Mouse (Mus musculus) stomach, embryonic 14.5 days (tissue): ENCODE measurements at regions not wholly inside any gene's neighbourhood (a gene's known extent, or its start where the extent isn't known, plus 50 kb on each side); places are given as distances from the start of the nearest gene placed in this dataset.

Experiments used
- ATAC-seq: fragments of 200-750 bp; cut with Nextera tagmentation; 2 replicates; pipeline ENCODE4 v1.8.0; 2017; ENCODE audit warnings: low read depth, moderate TSS enrichment; ENCODE audit not compliant: insufficient number of reproducible peaks, insufficient read depth, low FRiP score
- H3K27ac ChIP-seq: fragments of 300-500 bp; sonication (generic); 2 replicates; pipeline ENCODE4 v1.5.1; 2014; ENCODE audit warnings: mild to moderate bottlenecking, low read length, moderate library complexity, mixed read lengths
- H3K27me3 ChIP-seq: fragments of 300-500 bp; sonication (generic); 2 replicates; pipeline ENCODE4 v1.6.1; 2014; ENCODE audit warnings: low read length, control low read depth, mixed read lengths; ENCODE audit not compliant: control insufficient read depth, insufficient read depth
- H3K36me3 ChIP-seq: fragments of 300-500 bp; sonication (generic); 2 replicates; pipeline ENCODE4 v1.6.1; 2014; ENCODE audit warnings: mild to moderate bottlenecking, control low read depth, low read length, moderate library complexity, mixed read lengths; ENCODE audit not compliant: control insufficient read depth, insufficient read depth
- H3K4me1 ChIP-seq: fragments of 300-500 bp; sonication (generic); 2 replicates; pipeline ENCODE4 v1.6.1; 2014; ENCODE audit warnings: low read length, control low read depth, mixed read lengths; ENCODE audit not compliant: control insufficient read depth, insufficient read depth
- H3K4me2 ChIP-seq: fragments of 300-500 bp; sonication (generic); replicated peaks from 2 replicates; pipeline ENCODE4 v1.6.1; 2014; ENCODE audit warnings: low read depth, low read length, control low read depth
- H3K4me3 ChIP-seq: fragments of 300-500 bp; sonication (generic); 2 replicates; pipeline ENCODE4 v1.5.1; 2014; ENCODE audit warnings: low read depth, low read length, control low read depth
- H3K9ac ChIP-seq: fragments of 300-500 bp; sonication (generic); replicated peaks from 2 replicates; pipeline ENCODE4 v1.6.1; 2014; ENCODE audit warnings: low read depth, mild to moderate bottlenecking, control low read depth, low read length, moderate library complexity, mixed read lengths
- H3K9me3 ChIP-seq: fragments of 300-500 bp; sonication (generic); 2 replicates; pipeline ENCODE4 v1.6.1; 2016; ENCODE audit warnings: low read depth, low read length, control low read depth; ENCODE audit not compliant: control insufficient read depth
- WGBS: fragments of 180-500 bp; shearing (Covaris S2); extraction: QIAGEN DNeasy Blood & Tissue Kit; methylation state at CpG from one replicate; pipeline ENCODE4 v1.1.7; 2014; 5-methylcytosine and 5-hydroxymethylcytosine counted together

DNA sequence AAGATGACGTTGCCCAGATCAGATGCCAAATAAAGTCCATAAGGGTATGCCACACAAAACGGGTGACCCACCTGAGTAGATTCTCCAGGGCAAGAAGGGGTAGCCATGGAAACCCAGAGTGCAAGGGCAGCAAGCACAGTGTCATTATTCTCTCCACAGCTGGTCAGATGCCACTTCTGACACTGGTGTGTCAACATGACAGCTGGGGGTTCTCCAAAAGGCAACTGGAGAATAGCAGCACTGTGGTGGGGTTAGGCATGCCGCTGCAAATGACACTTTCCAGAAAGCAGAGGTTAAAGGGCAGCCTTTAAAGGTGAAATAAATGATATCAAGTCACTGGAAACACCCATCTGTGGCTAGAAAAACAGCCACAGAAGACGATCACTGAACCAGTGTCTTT lies 70.8 kb upstream of the Thbs2 start:
- Histone ChIP-seq H3K9me3 (no peaks in the 10 kb centered on the region), H3K4me3 (no peak overlapping the region), H3K27me3 (no peaks in the 10 kb centered on the region), H3K27ac (no peak overlapping the region), H3K36me3 (no peaks in the 10 kb centered on the region), H3K4me1 (no peaks in the 10 kb centered on the region), H3K4me2 (no peak overlapping the region), H3K9ac (no peak overlapping the region)
- 38% methylated on average over 4 of the region's 4 CpGs for WGBS
- ATAC-seq = no peak

DNA sequence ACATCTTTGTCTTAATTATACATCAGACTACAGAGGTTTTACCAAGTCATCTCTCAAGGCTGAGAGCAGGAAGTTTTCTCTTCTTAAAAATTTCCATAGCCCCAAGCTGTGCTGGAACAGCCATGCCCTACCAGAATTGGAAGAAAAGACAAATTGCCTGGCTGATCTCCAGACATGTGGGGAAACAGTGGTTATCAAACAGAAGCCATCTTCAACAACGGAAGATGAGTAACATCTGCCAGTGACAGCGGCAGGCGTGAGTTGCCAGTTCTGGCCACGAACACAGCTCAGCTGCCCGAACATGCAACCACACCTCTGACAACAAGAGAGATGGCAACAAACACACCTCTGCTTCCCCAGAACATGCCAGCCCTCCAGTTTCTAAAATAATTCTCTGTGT lies 59.1 kb upstream of the Thbs2 start:
- WGBS = 40% methylated on average over 5 of the region's 5 CpGs
- H3K4me1 ChIP-seq = peaks cover 14% of the 10 kb centered on the region
- H3K27ac ChIP-seq = no peak overlapping the region
- no peaks in the 10 kb centered on the region for H3K36me3 ChIP-seq
- H3K9ac ChIP-seq = no peak overlapping the region
- ATAC-seq = no peak
- no peaks in the 10 kb centered on the region for H3K9me3 ChIP-seq
- no peaks in the 10 kb centered on the region for H3K27me3 ChIP-seq
- no peak overlapping the region for H3K4me3 ChIP-seq
- no peak overlapping the region for H3K4me2 ChIP-seq

DNA sequence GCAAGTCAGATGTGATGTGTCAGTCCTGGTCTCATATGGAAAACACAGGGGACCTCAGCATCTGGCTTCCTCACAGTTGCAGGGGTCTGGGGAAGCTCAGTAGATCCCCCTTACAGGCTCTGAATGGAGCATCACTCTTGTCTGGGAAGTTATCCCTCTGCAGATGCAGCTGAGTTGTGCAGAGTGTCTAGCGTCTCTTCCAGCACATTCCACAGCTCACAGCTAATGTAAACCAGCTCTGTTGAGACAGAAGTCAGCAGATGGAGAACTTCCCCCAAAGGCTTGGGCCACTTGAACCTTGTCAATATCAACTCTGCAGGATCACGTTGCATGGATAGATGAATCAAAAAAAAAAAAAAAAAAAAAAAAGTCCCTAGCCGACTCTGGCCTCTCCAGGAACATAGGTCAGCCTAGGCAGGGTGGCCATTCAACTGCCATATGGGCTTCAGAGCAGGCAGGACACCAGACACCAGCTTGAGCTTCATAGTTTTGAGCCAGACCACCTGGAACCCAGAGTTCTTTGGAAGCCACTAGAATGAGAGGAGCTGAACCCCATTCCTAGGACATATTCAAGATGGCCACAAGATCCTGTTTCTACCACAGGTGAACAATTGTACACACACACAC lies 56.6 kb upstream of the Thbs2 start:
- H3K9ac ChIP-seq = no peak overlapping the region
- peak; percentile 64; the same call in 1 of the 2 replicates for ATAC-seq
- H3K27me3 ChIP-seq = no peaks in the 10 kb centered on the region
- no peaks in the 10 kb centered on the region for H3K9me3 ChIP-seq
- no peak overlapping the region for H3K4me2 ChIP-seq
- H3K4me3 ChIP-seq = no peak overlapping the region
- H3K27ac ChIP-seq = peak overlapping the region; percentile 58; the same call in 1 of the 2 replicates
- peaks cover 14% of the 10 kb centered on the region for H3K4me1 ChIP-seq
- H3K36me3 ChIP-seq = no peaks in the 10 kb centered on the region
- WGBS = 22% methylated on average over 3 of the region's 3 CpGs

DNA sequence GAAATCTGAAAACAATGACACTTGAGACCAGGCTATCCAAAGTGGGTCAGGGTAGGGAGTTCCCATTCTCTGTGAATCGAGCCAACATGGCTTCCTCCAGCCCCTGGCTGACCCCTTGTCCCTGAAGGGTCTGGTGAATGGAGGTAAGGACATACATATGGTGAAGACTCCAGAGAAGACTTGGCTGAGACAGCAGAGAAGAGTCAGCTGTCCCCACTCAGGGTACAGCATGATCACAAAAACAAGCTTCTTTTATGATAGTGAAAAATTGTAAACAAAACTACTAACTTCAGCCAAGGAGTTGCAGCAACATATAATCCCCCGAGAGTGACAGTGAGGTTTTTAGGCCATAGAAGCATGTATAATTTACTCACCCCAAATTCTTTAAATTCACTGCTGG lies 55.2 kb upstream of the Thbs2 start:
- Histone ChIP-seq H3K27me3 (no peaks in the 10 kb centered on the region), H3K4me3 (no peak overlapping the region), H3K4me2 (no peak overlapping the region), H3K27ac (no peak overlapping the region), H3K4me1 (peaks cover 14% of the 10 kb centered on the region), H3K9ac (no peak overlapping the region), H3K36me3 (no peaks in the 10 kb centered on the region), H3K9me3 (no peaks in the 10 kb centered on the region)
- no peak for ATAC-seq
- 50% methylated on average over 2 of the region's 2 CpGs for WGBS

DNA sequence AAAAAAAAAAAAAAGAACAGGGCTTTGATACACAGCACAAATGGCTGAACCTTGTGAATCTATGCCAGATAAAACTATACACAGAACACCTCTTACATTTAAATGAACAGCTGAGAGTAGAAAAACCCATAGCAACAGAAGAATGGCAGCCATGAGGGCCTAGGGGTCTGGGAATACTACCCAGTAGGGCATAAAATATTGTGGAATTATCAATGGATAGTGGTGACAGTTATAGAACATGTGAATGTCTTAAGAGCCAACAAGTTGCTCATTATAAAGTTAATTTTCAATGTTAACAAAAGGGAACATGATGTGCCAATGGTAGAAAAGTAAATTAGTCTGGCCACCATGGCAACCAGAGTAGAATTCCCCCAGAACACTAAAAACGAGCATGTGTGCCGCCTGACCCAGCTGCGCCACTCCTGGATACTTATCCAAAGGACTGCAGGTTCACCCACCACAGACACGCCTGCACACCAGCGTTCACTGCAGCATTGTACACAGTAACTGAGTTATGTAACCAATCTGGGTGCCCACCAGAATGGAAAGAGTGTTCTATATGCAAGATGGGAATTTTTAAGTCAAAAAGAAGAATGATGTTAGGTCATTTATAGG lies 53.3 kb upstream of the Thbs2 start:
- H3K9ac ChIP-seq = no peak overlapping the region
- WGBS = 78% methylated on average over 5 of the region's 5 CpGs
- no peak overlapping the region for H3K4me3 ChIP-seq
- peaks cover 9% of the 10 kb centered on the region for H3K4me1 ChIP-seq
- H3K9me3 ChIP-seq = no peaks in the 10 kb centered on the region
- no peaks in the 10 kb centered on the region for H3K27me3 ChIP-seq
- no peaks in the 10 kb centered on the region for H3K36me3 ChIP-seq
- H3K27ac ChIP-seq = no peak overlapping the region
- no peak overlapping the region for H3K4me2 ChIP-seq
- ATAC-seq = no peak

DNA sequence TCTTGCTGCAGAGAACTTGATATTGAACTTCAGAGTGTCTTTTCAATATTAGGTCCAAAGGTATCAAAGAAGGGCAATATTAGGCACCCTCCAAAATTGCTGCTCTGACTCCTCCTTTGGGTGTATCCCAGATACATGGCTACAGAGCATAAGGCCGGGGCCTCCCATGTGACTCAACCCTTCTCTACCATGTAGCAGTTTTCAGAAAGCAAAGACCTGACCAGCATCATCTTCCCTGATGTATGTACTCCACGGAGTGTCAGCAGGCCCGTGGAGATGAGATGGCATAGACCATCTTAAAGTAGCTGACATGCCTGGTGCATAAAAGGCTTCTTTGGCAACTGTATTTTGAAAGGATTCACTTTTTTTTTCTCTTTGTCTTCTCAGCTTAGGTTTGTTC lies 51.5 kb upstream of the Thbs2 start:
- no peaks in the 10 kb centered on the region for H3K27me3 ChIP-seq
- WGBS = 82% methylated on average over 3 of the region's 3 CpGs

DNA sequence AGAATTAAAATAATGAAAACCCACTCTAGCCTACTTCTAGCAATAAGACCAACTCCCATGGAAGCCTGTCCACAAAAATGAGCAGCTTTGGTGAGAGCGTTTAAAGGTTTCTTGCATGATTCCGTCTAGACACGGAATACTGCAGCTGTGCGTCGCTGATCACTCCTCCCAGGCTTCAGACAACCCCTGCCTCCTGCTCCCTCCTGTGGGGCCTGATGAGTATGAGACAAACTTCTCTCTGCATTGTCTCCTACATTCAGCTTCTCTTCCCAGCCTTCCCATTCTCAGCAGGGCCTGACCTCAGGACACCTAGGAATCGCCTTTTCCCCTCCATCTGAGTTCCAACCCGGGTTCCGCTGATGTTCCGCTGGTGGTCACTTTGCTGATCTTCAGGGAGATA lies 50.0 kb upstream of the Thbs2 start:
- H3K4me2 ChIP-seq = no peak overlapping the region
- no peak overlapping the region for H3K4me3 ChIP-seq
- H3K9me3 ChIP-seq = no peaks in the 10 kb centered on the region
- no peak for ATAC-seq
- H3K4me1 ChIP-seq = no peaks in the 10 kb centered on the region
- H3K27ac ChIP-seq = no peak overlapping the region
- H3K27me3 ChIP-seq = no peaks in the 10 kb centered on the region
- no peaks in the 10 kb centered on the region for H3K36me3 ChIP-seq
- no peak overlapping the region for H3K9ac ChIP-seq
- 83% methylated on average over 9 of the region's 9 CpGs for WGBS

More for the DNA sequence above, 51.5 kb upstream of the Thbs2 start:
- Histone ChIP-seq H3K4me2 (no peak overlapping the region), H3K27ac (no peak overlapping the region), H3K9ac (no peak overlapping the region), H3K36me3 (no peaks in the 10 kb centered on the region), H3K4me1 (peaks cover 9% of the 10 kb centered on the region), H3K9me3 (no peaks in the 10 kb centered on the region), H3K4me3 (no peak overlapping the region)
- no peak for ATAC-seq
